Mouse (Mus musculus) olfactory bulb, adult 2 months (tissue): ENCODE measurements around the gene Abi3.

Source experiments
- CTCF ChIP-seq: fragments of 200-500 bp; IDR thresholded peaks from 2 replicates; pipeline ENCODE4 v1.5.1; 2012; ENCODE audit warnings: low read depth, mild to moderate bottlenecking, low read length, moderate library complexity; ENCODE audit not compliant: insufficient read depth
- POLR2A ChIP-seq: fragments of 200-500 bp; IDR thresholded peaks from 2 replicates; pipeline ENCODE4 v1.6.1; 2012; ENCODE audit warnings: mild to moderate bottlenecking, low read depth, low read length, moderate library complexity; ENCODE audit not compliant: insufficient read depth

- TF ChIP-seq CTCF (no peak), POLR2A (no peak)
Observed at GRCm38 (mm10) chr11:95795582-95795981, 46.7 kb downstream of the Abi3 start.
